Mouse (Mus musculus): Measurements from ENCODE around the gene Tspoap1.

DNA sequence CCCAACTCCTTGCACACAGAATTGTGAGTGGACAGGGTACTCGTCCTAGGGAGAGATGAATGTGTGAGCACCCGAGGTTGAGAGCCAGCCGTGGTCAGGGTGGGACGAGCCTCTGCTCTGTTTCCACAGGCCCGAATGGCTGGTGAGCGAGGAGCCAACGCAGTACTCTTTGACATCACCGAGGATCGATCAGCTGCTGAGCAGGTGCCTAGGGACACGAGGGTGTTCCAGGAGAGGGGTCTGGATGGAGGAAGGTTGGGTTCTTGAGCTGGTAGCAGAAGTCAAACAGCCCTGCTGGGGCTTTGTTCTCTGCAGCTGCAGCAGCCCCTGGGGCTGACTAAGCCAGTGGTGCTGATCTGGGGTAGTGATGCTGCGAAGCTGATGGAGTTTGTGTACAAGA is 33.3 kb upstream of the Tspoap1 start:
- no peak for TF ChIP-seq EP300 (IDR thresholded peaks at IDR 0.05)
- no peak for TF ChIP-seq CTCF (IDR thresholded peaks at IDR 0.05)
